Mouse (Mus musculus) cerebellum, adult 2 months (tissue): ENCODE results near the gene Ak2. TPM values are rescaled to one million over a fixed set of nuclear protein-coding genes. Genes with fewer than 3 reads are reported as not detected.

Experiments used
- DNase-seq, 2 experiments: peaks; one replicate each; pipeline ENCODE4 v3.0.0; 2021
- H3K27ac ChIP-seq: fragments of 200-500 bp; 2 replicates; pipeline ENCODE4 v1.5.1; 2012; ENCODE audit warnings: low read length, control low read depth, inconsistent platforms; ENCODE audit not compliant: insufficient read depth
- H3K27me3 ChIP-seq: fragments of 200-500 bp; 2 replicates; pipeline ENCODE4 v1.6.1; 2012; ENCODE audit warnings: inconsistent platforms, mild to moderate bottlenecking, low read length, moderate library complexity; ENCODE audit not compliant: control insufficient read depth, insufficient read depth
- H3K4me1 ChIP-seq: fragments of 200-500 bp; 2 replicates; pipeline ENCODE4 v1.6.1; 2011; ENCODE audit warnings: low read length; ENCODE audit not compliant: control insufficient read depth, insufficient read depth
- H3K4me3 ChIP-seq: fragments of 200-500 bp; replicated peaks from 2 replicates; pipeline ENCODE3; 2011; ENCODE audit warnings: mild to moderate bottlenecking, low read depth, low read length, control low read depth; ENCODE audit not compliant: insufficient read depth
- CTCF ChIP-seq: fragments of 200-500 bp; IDR thresholded peaks from 2 replicates; pipeline ENCODE4 v1.5.1; 2011; ENCODE audit warnings: low read depth, mild to moderate bottlenecking, control low read depth, low read length, moderate library complexity, borderline replicate concordance; ENCODE audit not compliant: insufficient read depth
- POLR2A ChIP-seq: fragments of 200-500 bp; IDR thresholded peaks from 2 replicates; pipeline ENCODE4 v1.6.1; 2011; ENCODE audit warnings: low read length, control low read depth, borderline replicate concordance; ENCODE audit not compliant: insufficient read depth
- WGBS: fragments of 180-500 bp; shearing (Covaris S2); methylation state at CpG from one replicate; pipeline ENCODE4 v1.1.7; 2018; 5-methylcytosine and 5-hydroxymethylcytosine counted together
- polyA plus RNA-seq: library from polyadenylated mRNA; depleted of rRNA; stranded (reverse); fragments of >200 nt; gene quantifications from 2 replicates; pipeline ENCODE4 v1.2.3, GENCODE M21; 2012

The Ak2 gene
- polyA plus RNA-seq, 1 experiment: 43.9 TPM

DNA sequence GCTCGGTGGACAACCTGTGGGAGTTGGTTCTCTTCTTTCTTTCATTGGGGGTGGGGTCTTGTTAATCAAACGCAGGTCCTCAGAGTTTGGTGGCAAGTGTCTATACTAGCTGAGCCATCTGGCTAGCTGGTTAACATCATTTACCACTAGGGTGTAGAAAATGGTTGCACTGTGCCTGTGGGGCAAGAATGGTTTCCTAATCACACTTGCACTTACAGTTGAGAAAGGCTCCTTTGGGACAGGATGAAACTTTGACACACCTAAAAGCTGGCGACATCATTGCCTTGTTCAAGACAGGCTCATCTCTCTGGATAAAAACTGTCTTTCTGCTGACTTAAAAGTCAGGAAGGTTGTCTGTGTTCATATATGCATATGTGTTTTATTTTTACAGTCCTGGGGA, 418 bp downstream of the Ak2 start:
- Histone ChIP-seq H3K27me3 (no peaks in the 10 kb centered on the region), H3K4me1 (peaks cover 9% of the 10 kb centered on the region), H3K27ac (no peak overlapping the region), H3K4me3 (no peak overlapping the region)
- WGBS: 95% methylated on average over 3 of the region's 3 CpGs
- DNase-seq: no peak
- TF ChIP-seq CTCF (no peak), POLR2A (no peak)

- Histone ChIP-seq H3K4me3 (peak overlapping the region; percentile 82), H3K27ac (0 out of 2 replicates have a peak overlapping the region, but pooled peaks have one; percentile 32), H3K4me1 (peaks cover 9% of the 10 kb centered on the region), H3K27me3 (no peaks in the 10 kb centered on the region)
- DNase-seq: peak; percentile 95 to 99
- no peak for TF ChIP-seq CTCF
- TF ChIP-seq POLR2A: peak; percentile 82
- under 1% methylated on average over 49 of the region's 49 CpGs for WGBS
Measured at GRCm38 (mm10) chr4:128993025-128993662, 1.4 kb downstream of the Ak2 start.

GRCm38 (mm10) chr4:128993675-128994074, 1.9 kb downstream of the Ak2 start:
- H3K4me3 ChIP-seq: peak overlapping the region; percentile 82
- peak in 1 of 2 experiments; percentile 42 for DNase-seq
- H3K27ac ChIP-seq: no peak overlapping the region
- TF ChIP-seq CTCF (no peak), POLR2A (no peak)
- WGBS: under 1% methylated on average over 12 of the region's 12 CpGs
- no peaks in the 10 kb centered on the region for H3K27me3 ChIP-seq
- H3K4me1 ChIP-seq: peaks cover 9% of the 10 kb centered on the region

GRCm38 (mm10) chr4:128995238-128995637, 3.5 kb downstream of the Ak2 start:
- WGBS: 93% methylated on average over 7 of the region's 7 CpGs
- DNase-seq: no peak
- Histone ChIP-seq H3K4me3 (no peak overlapping the region), H3K27me3 (no peaks in the 10 kb centered on the region), H3K4me1 (peaks cover 9% of the 10 kb centered on the region), H3K27ac (no peak overlapping the region)
- TF ChIP-seq CTCF (no peak), POLR2A (no peak)

GRCm38 (mm10) chr4:128997258-128997657, 5.5 kb downstream of the Ak2 start:
- H3K27ac ChIP-seq: no peak overlapping the region
- DNase-seq: no peak
- peaks cover 9% of the 10 kb centered on the region for H3K4me1 ChIP-seq
- H3K27me3 ChIP-seq: no peaks in the 10 kb centered on the region
- TF ChIP-seq CTCF: no peak
- TF ChIP-seq POLR2A: no peak
- no peak overlapping the region for H3K4me3 ChIP-seq
- 62% methylated on average over 8 of the region's 8 CpGs for WGBS

GRCm38 (mm10) chr4:128998401-128998800, 6.6 kb downstream of the Ak2 start:
- DNase-seq: no peak
- no peaks in the 10 kb centered on the region for H3K27me3 ChIP-seq
- H3K4me3 ChIP-seq: no peak overlapping the region
- no peak for TF ChIP-seq CTCF
- no peak for TF ChIP-seq POLR2A
- peaks cover 9% of the 10 kb centered on the region for H3K4me1 ChIP-seq
- H3K27ac ChIP-seq: no peak overlapping the region
- 87% methylated on average over 8 of the region's 8 CpGs for WGBS

DNA sequence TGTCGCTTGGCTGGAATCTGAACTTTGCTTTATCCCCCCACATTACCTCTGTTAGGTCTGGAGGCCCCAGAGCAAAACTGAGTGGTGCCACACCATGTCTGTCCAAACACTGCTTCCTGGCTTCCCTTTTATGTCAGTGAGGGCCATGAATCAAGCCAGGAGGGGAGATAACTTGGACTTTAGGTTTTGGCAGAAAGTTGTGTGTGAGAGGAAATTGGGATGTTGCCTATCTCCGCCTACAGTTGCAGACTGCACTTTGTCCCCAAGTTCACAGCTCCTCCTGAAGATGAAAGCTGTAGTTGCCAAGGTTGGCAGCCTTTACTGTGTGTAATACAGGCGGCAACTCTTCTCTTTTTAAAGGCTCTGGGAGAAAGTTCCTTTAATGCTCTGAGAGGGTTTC, 9.0 kb downstream of the Ak2 start:
- Histone ChIP-seq H3K4me3 (no peak overlapping the region), H3K27ac (no peak overlapping the region), H3K4me1 (no peaks in the 10 kb centered on the region), H3K27me3 (no peaks in the 10 kb centered on the region)
- TF ChIP-seq CTCF (no peak), POLR2A (no peak)
- 75% methylated on average over 3 of the region's 3 CpGs for WGBS
- no peak for DNase-seq

DNA sequence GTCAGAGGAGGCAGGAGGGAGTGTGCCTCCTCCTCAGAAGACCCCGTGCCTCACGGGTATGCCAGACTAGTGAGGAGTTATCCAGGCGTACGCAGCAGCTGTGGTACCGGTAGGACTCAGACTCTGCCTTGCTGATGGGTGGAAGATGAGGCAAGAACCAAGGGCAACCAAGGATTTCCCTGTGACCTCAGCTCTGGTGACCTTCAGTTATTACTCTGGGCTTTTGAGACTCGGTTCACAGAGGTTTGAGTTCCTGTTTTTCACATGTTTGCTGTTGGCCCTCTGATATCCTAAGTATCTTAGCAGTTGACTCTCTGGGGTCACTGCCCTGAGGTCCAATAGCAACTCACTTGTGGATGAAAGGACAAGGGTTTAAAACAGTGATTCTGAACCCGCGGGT, 12.0 kb downstream of the Ak2 start:
- DNase-seq: no peak
- H3K4me1 ChIP-seq: no peaks in the 10 kb centered on the region
- H3K4me3 ChIP-seq: no peak overlapping the region
- 65% methylated on average over 8 of the region's 8 CpGs for WGBS
- H3K27me3 ChIP-seq: no peaks in the 10 kb centered on the region
- TF ChIP-seq POLR2A: no peak
- no peak for TF ChIP-seq CTCF
- no peak overlapping the region for H3K27ac ChIP-seq
